Mouse (Mus musculus): Measurements from ENCODE around the gene Slc44a1.

DNA sequence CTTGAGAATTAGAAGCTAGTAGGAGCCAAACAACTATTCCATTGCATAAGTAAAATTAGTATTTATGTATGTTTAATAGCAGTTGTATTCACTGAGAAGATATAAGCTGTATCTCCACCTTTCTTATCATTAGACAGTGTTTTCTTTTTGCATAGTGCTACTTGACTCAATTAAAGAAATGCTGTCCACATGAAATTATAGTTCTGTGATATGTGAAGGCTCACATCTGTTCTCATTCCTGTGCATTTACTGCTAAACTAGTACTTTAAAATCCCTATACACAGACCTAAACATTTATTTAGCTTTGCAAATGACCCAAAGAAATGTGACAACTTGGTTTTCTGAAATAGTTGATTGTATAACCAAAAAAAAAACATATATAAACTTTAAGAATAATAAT lies 96.9 kb downstream of the Slc44a1 start:
- no peak for TF ChIP-seq GATA1 (IDR thresholded peaks at IDR 0.05; ENCODE audit: low read length)
- TF ChIP-seq TAL1 (IDR thresholded peaks at IDR 0.05; ENCODE audit: low read length), result no peak
